Mouse (Mus musculus): ENCODE results near the gene 2010300C02Rik.

GRCm38 (mm10) chr1:37616569-37616968, 103.3 kb downstream of the 2010300C02Rik start:
- TF ChIP-seq CTCF (IDR thresholded peaks at IDR 0.05; ENCODE audit: extremely low read depth, insufficient read depth, low read length) (no peak), POLR2A (IDR thresholded peaks at IDR 0.05; ENCODE audit: extremely low read depth, insufficient read depth, low read length) (no peak)
